8 mouse cellular contexts compared by ENCODE assay signal in the genomic region with DNA sequence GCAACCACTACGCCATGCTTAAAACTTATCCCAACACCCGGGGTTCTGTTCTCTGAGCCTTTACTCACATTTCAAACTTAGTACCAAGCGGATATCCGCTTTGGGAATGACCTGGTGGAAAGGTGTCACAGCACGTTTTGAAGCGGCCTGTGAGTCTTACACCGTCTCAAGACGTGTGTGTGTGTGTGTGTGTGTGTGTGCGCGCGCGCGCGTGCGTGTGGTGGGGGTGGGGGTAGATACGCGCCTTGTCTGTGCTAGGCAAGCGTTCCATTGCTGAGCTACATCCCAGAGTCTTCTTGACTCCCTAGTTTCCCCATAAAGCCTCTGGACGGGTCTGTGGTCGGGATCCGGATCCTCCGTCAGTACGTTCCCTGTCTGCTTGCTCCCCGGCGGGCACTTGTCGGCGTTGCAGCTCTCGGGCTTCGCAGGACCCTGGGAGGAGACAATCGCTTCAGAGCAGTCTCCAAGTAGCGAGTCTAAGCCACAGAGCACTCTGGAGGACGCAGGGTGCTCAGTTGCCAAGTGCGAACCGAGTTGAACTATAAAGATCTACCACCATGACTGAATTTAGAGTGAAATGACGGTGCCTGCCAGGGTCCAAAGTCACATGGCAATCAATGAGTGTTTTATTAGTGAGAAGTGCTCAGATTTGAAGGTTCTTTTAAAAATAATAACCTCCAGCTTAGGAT. TPM values are rescaled to one million over a fixed set of nuclear protein-coding genes. Genes with fewer than 3 reads are reported as not detected.
A peak's percentile ranks its signal among the peaks of the same experiment; 100 is the strongest.
DNase-seq lines count a peak whose midpoint lies in the region; ATAC-seq lines count a peak whose summit lies in the region.

No protein-coding gene starts in this region.

- peak overlapping the region; percentile 71 for H3K4me2 ChIP-seq in kidney, embryonic 15.5 days
- H3K4me2 ChIP-seq in liver, embryonic 15.5 days, result peak overlapping the region; percentile 88
- H3K4me2 ChIP-seq in neural tube, embryonic 12.5 days (replicated peaks), result peak overlapping the region; percentile 81

- H3K4me1 ChIP-seq in heart, embryonic 10.5 days, result peaks cover 37% of the 10 kb centered on the region
- peaks cover 44% of the 10 kb centered on the region for H3K4me1 ChIP-seq in kidney, embryonic 15.5 days
- H3K4me1 ChIP-seq in liver, embryonic 15.5 days (replicated peaks), result peaks cover 49% of the 10 kb centered on the region
- peaks cover 36% of the 10 kb centered on the region for H3K4me1 ChIP-seq in neural tube, embryonic 12.5 days

- H3K27me3 ChIP-seq in heart, embryonic 10.5 days (ENCODE audit: insufficient read depth, poor library complexity, severe bottlenecking), result no peaks in the 10 kb centered on the region
- H3K27me3 ChIP-seq in kidney, embryonic 15.5 days, result no peaks in the 10 kb centered on the region
- H3K27me3 ChIP-seq in liver, embryonic 15.5 days, result no peaks in the 10 kb centered on the region
- no peaks in the 10 kb centered on the region for H3K27me3 ChIP-seq in neural tube, embryonic 12.5 days (replicated peaks)

- H3K9me3 ChIP-seq in heart, embryonic 10.5 days, result no peaks in the 10 kb centered on the region
- H3K9me3 ChIP-seq in kidney, embryonic 15.5 days (replicated peaks), result no peaks in the 10 kb centered on the region
- H3K9me3 ChIP-seq in liver, embryonic 15.5 days (replicated peaks), result no peaks in the 10 kb centered on the region
- no peaks in the 10 kb centered on the region for H3K9me3 ChIP-seq in neural tube, embryonic 12.5 days

- H3K36me3 ChIP-seq in heart, embryonic 10.5 days, result peaks cover 28% of the 10 kb centered on the region
- H3K36me3 ChIP-seq in kidney, embryonic 15.5 days, result peaks cover 28% of the 10 kb centered on the region
- peaks cover 29% of the 10 kb centered on the region for H3K36me3 ChIP-seq in liver, embryonic 15.5 days (replicated peaks)
- H3K36me3 ChIP-seq in neural tube, embryonic 12.5 days, result peaks cover 28% of the 10 kb centered on the region

- H3K4me3 ChIP-seq in heart, embryonic 10.5 days, result peak overlapping the region; percentile 96
- peak overlapping the region; percentile 84 for H3K4me3 ChIP-seq in kidney, embryonic 15.5 days (replicated peaks)
- peak overlapping the region; percentile 85 for H3K4me3 ChIP-seq in liver, embryonic 15.5 days (replicated peaks)
- H3K4me3 ChIP-seq in neural tube, embryonic 12.5 days, result peak overlapping the region; percentile 88

- DNase-seq in 3T3-L1 (ENCODE audit: low read depth, low spot score), result peak; percentile 71
- peak; percentile 77 for DNase-seq in NIH3T3 (ENCODE audit: low read depth)
- DNase-seq in heart, embryonic 10.5 days (ENCODE audit: low spot score), result peak; percentile 93
- DNase-seq in thymus, postnatal 25 days, result peak; percentile 76

- H3K9ac ChIP-seq in kidney, embryonic 15.5 days, result peak overlapping the region; percentile 96
- H3K9ac ChIP-seq in liver, embryonic 15.5 days, result peak overlapping the region; percentile 93
- H3K9ac ChIP-seq in neural tube, embryonic 12.5 days, result peak overlapping the region; percentile 89

- H3K27ac ChIP-seq in heart, embryonic 10.5 days, result peak overlapping the region; percentile 100
- H3K27ac ChIP-seq in kidney, embryonic 15.5 days, result peak overlapping the region; percentile 100
- peak overlapping the region; percentile 96 for H3K27ac ChIP-seq in liver, embryonic 15.5 days (replicated peaks)
- peak overlapping the region; percentile 99 for H3K27ac ChIP-seq in neural tube, embryonic 12.5 days

- peak; percentile 4 for ATAC-seq in common myeloid progenitor, adult 5-6 weeks (replicated peaks; ENCODE audit: low read depth, poor library complexity, severe bottlenecking)
- ATAC-seq in kidney, embryonic 15.5 days (replicated peaks; ENCODE audit: low FRiP score), result peak; percentile 27
- peak; percentile 29 for ATAC-seq in liver, embryonic 15.5 days (ENCODE audit: insufficient read depth)
- ATAC-seq in neural tube, embryonic 12.5 days (ENCODE audit: low FRiP score, low read depth), result peak; percentile 31

- under 1% methylated on average over 35 of the region's 35 CpGs for WGBS in heart, embryonic 10.5 days
- WGBS in kidney, embryonic 15.5 days, result under 1% methylated on average over 35 of the region's 35 CpGs
- WGBS in liver, embryonic 15.5 days (ENCODE audit: insufficient replicate concordance), result under 1% methylated on average over 35 of the region's 35 CpGs
- WGBS in neural tube, embryonic 12.5 days, result under 1% methylated on average over 35 of the region's 35 CpGs

RNA-seq across cellular contexts. Expression of a gene that starts 1.2 kb away (rescaled TPM):
- 340 and 385 TPM in 2 replicates for total RNA-seq in common myeloid progenitor, adult 5-6 weeks (2017)
- polyA plus RNA-seq in heart, embryonic 10.5 days (2016; fragmentation: Nextera tagmentation; extraction: Ambion mirVana), result 213 and 221 TPM in 2 replicates
- 264 and 265 TPM in 2 replicates for polyA plus RNA-seq in kidney, embryonic 15.5 days (2015; fragmentation: Nextera tagmentation; extraction: Ambion mirVana)
- polyA plus RNA-seq in liver, embryonic 15.5 days (2015; fragmentation: Nextera tagmentation; extraction: Ambion mirVana), result 79.3 and 86.9 TPM in 2 replicates
- 264 and 338 TPM in 2 replicates for polyA plus RNA-seq in neural tube, embryonic 12.5 days (2016; fragmentation: Nextera tagmentation; extraction: Ambion mirVana)

RNA-seq across cellular contexts. Expression of a gene that starts 15.5 kb away (rescaled TPM):
- 94.7 and 95.7 TPM in 2 replicates for total RNA-seq in common myeloid progenitor, adult 5-6 weeks (2017)
- 118 and 136 TPM in 2 replicates for polyA plus RNA-seq in heart, embryonic 10.5 days (2016; fragmentation: Nextera tagmentation; extraction: Ambion mirVana)
- 154 and 164 TPM in 2 replicates for polyA plus RNA-seq in kidney, embryonic 15.5 days (2015; fragmentation: Nextera tagmentation; extraction: Ambion mirVana)
- polyA plus RNA-seq in liver, embryonic 15.5 days (2015; fragmentation: Nextera tagmentation; extraction: Ambion mirVana), result 125 and 148 TPM in 2 replicates
- 82.2 and 89.2 TPM in 2 replicates for polyA plus RNA-seq in neural tube, embryonic 12.5 days (2016; fragmentation: Nextera tagmentation; extraction: Ambion mirVana)

RNA-seq across cellular contexts. Expression of a gene that starts 20.8 kb away (rescaled TPM):
- total RNA-seq in common myeloid progenitor, adult 5-6 weeks (2017), result 23.4 and 35.6 TPM in 2 replicates
- 3.8 and 5.2 TPM in 2 replicates for polyA plus RNA-seq in heart, embryonic 10.5 days (2016; fragmentation: Nextera tagmentation; extraction: Ambion mirVana)
- polyA plus RNA-seq in kidney, embryonic 15.5 days (2015; fragmentation: Nextera tagmentation; extraction: Ambion mirVana), result 6.2 and 7.4 TPM in 2 replicates
- polyA plus RNA-seq in liver, embryonic 15.5 days (2015; fragmentation: Nextera tagmentation; extraction: Ambion mirVana), result 9.4 and 10.2 TPM in 2 replicates
- polyA plus RNA-seq in neural tube, embryonic 12.5 days (2016; fragmentation: Nextera tagmentation; extraction: Ambion mirVana), result 2.8 TPM in 2 replicates

RNA-seq across cellular contexts. Expression of a gene that starts 24.1 kb away (rescaled TPM):
- total RNA-seq in common myeloid progenitor, adult 5-6 weeks (2017), result 3.9 and 4.1 TPM in 2 replicates
- polyA plus RNA-seq in heart, embryonic 10.5 days (2016; fragmentation: Nextera tagmentation; extraction: Ambion mirVana), result 2.8 and 3.6 TPM in 2 replicates
- polyA plus RNA-seq in kidney, embryonic 15.5 days (2015; fragmentation: Nextera tagmentation; extraction: Ambion mirVana), result 12.0 and 32.1 TPM in 2 replicates
- polyA plus RNA-seq in liver, embryonic 15.5 days (2015; fragmentation: Nextera tagmentation; extraction: Ambion mirVana), result 4.8 and 6.4 TPM in 2 replicates
- 4.6 and 4.9 TPM in 2 replicates for polyA plus RNA-seq in neural tube, embryonic 12.5 days (2016; fragmentation: Nextera tagmentation; extraction: Ambion mirVana)

RNA-seq across cellular contexts. Expression of a gene that starts 42.2 kb away (rescaled TPM):
- total RNA-seq in common myeloid progenitor, adult 5-6 weeks (2017), result 11.3 and 11.6 TPM in 2 replicates
- 50.5 and 50.7 TPM in 2 replicates for polyA plus RNA-seq in heart, embryonic 10.5 days (2016; fragmentation: Nextera tagmentation; extraction: Ambion mirVana)
- 41.6 and 45.2 TPM in 2 replicates for polyA plus RNA-seq in kidney, embryonic 15.5 days (2015; fragmentation: Nextera tagmentation; extraction: Ambion mirVana)
- polyA plus RNA-seq in liver, embryonic 15.5 days (2015; fragmentation: Nextera tagmentation; extraction: Ambion mirVana), result 29.4 and 33.3 TPM in 2 replicates
- polyA plus RNA-seq in neural tube, embryonic 12.5 days (2016; fragmentation: Nextera tagmentation; extraction: Ambion mirVana), result 51.5 and 52.4 TPM in 2 replicates

Comparison
In these comparisons a context has a peak if more than half of its experiments do, and no peak if none do; other contexts are left out.
1. Peak in every context shown above with its lines: DNase-seq, ATAC-seq, H3K4me3 ChIP-seq and H3K27ac ChIP-seq.